Mouse (Mus musculus) midbrain, embryonic 14.5 days (tissue): ENCODE data around the gene Card11. TPM values are rescaled to one million over a fixed set of nuclear protein-coding genes. Genes with fewer than 3 reads are reported as not detected.

Source experiments
- ATAC-seq: fragments of 200-750 bp; cut with Nextera tagmentation; 2 replicates; pipeline ENCODE4 v1.8.0; 2017; ENCODE audit warnings: moderate number of reproducible peaks, moderate library complexity; ENCODE audit not compliant: low FRiP score, low TSS enrichment
- DNase-seq: peaks from one replicate; pipeline ENCODE4 v3.0.0-alpha.2; 2015
- H3K27ac ChIP-seq: fragments of 300-500 bp; sonication (generic); replicated peaks from 2 replicates; pipeline ENCODE4 v1.5.1; 2014; ENCODE audit warnings: mild to moderate bottlenecking, low read depth, low read length, moderate library complexity
- H3K27me3 ChIP-seq: fragments of 300-500 bp; sonication (generic); 2 replicates; pipeline ENCODE4 v1.6.1; 2014; ENCODE audit warnings: low read length, control low read depth, mixed read lengths; ENCODE audit not compliant: control insufficient read depth, insufficient read depth
- H3K36me3 ChIP-seq: fragments of 300-500 bp; sonication (generic); 2 replicates; pipeline ENCODE4 v1.6.1; 2014; ENCODE audit warnings: low read length, control low read depth; ENCODE audit not compliant: control insufficient read depth, insufficient read depth
- H3K4me1 ChIP-seq: fragments of 300-500 bp; sonication (generic); 2 replicates; pipeline ENCODE4 v1.6.1; 2014; ENCODE audit warnings: mild to moderate bottlenecking, antibody characterized with exemption, low read length, control low read depth; ENCODE audit not compliant: control insufficient read depth, insufficient read depth
- H3K4me2 ChIP-seq: fragments of 300-500 bp; sonication (generic); 2 replicates; pipeline ENCODE4 v1.6.1; 2014; ENCODE audit warnings: mild to moderate bottlenecking, low read length, moderate library complexity
- H3K4me3 ChIP-seq: fragments of 300-500 bp; sonication (generic); replicated peaks from 2 replicates; pipeline ENCODE4 v1.5.1; 2014; ENCODE audit warnings: low read depth, low read length
- H3K9ac ChIP-seq: fragments of 300-500 bp; sonication (generic); replicated peaks from 2 replicates; pipeline ENCODE4 v1.6.1; 2014; ENCODE audit warnings: mild to moderate bottlenecking, low read length, moderate library complexity
- H3K9me3 ChIP-seq: fragments of 300-500 bp; sonication (generic); 2 replicates; pipeline ENCODE4 v1.6.1; 2016; ENCODE audit warnings: low read length, control low read depth, mixed read lengths; ENCODE audit not compliant: control insufficient read depth
- WGBS: fragments of 180-500 bp; shearing (Covaris S2); extraction: QIAGEN DNeasy Blood & Tissue Kit; methylation state at CpG from one replicate; pipeline ENCODE4 v1.1.7; 2014; 5-methylcytosine and 5-hydroxymethylcytosine counted together
- polyA plus RNA-seq: library from polyadenylated mRNA; unstranded; fragments of >200 nt; fragmentation: Nextera tagmentation; extraction: Ambion mirVana; gene quantifications from 2 replicates; pipeline ENCODE4 v1.2.1, GENCODE M21; 2014

The Card11 gene
- polyA plus RNA-seq: 0.28 TPM in 1 of 2 replicates, not detected in the other

- no peaks in the 10 kb centered on the region for H3K27me3 ChIP-seq
- H3K27ac ChIP-seq: no peak within 1 kb of the TSS
- H3K36me3 ChIP-seq: no peaks in the 10 kb centered on the region
- ATAC-seq (no peak), DNase-seq (no peak)
- no peak within 1 kb of the TSS for H3K4me3 ChIP-seq
- 80% methylated on average over 10 of the region's 10 CpGs for WGBS
- no peaks in the 10 kb centered on the region for H3K4me1 ChIP-seq
- H3K9ac ChIP-seq: no peak within 1 kb of the TSS
- no peaks in the 10 kb centered on the region for H3K9me3 ChIP-seq
- H3K4me2 ChIP-seq: no peak within 1 kb of the TSS
Observed at GRCm38 (mm10) chr5:141000349-141000748, at the start of gene Card11. Gene Card11, minus strand, starts transcription at chr5:141000582.

DNA sequence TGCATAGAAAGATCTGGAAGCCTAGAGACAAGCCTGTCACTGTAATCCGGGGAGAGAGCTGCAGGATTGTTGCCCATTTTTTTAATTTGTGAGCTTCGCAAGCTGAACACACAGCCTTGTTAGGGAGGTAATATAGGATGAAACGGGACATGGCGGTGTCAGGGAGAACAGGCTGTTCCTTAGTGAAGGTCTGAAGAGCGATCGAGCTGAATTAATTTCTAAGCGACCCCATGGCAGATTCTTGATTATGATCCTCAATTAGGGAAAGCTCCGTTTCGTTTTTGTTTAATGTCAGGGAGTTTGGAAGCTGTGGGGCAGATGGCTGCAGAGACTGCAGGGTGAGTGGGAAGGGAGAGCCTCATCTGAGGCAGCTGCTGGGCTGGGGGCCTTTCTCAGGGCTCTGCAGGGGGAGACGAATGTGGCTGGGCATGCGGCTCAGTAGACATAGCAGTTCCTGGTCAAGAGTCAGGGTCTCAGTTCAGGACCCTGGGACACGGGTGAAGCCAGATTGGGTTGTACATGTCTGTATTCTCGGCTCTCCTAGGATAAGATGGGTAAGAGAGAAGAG, 47.4 kb upstream of the Card11 start:
- Histone ChIP-seq H3K27ac (no peak overlapping the region), H3K9me3 (peaks cover 10% of the 10 kb centered on the region; the same call in 1 of the 2 replicates), H3K4me2 (no peak overlapping the region), H3K36me3 (no peaks in the 10 kb centered on the region), H3K4me3 (no peak overlapping the region), H3K4me1 (no peaks in the 10 kb centered on the region), H3K9ac (no peak overlapping the region), H3K27me3 (no peaks in the 10 kb centered on the region)
- DNase-seq: peak; percentile 29
- no peak for ATAC-seq
- 58% methylated on average over 13 of the region's 13 CpGs for WGBS

GRCm38 (mm10) chr5:141044976-141045375, 44.6 kb upstream of the Card11 start:
- H3K9me3 ChIP-seq: no peaks in the 10 kb centered on the region
- WGBS: 59% methylated on average over 9 of the region's 9 CpGs
- H3K4me2 ChIP-seq: no peak overlapping the region
- no peaks in the 10 kb centered on the region for H3K4me1 ChIP-seq
- H3K9ac ChIP-seq: no peak overlapping the region
- ATAC-seq (no peak), DNase-seq (no peak)
- H3K27me3 ChIP-seq: no peaks in the 10 kb centered on the region
- H3K36me3 ChIP-seq: no peaks in the 10 kb centered on the region
- no peak overlapping the region for H3K4me3 ChIP-seq
- no peak overlapping the region for H3K27ac ChIP-seq

- H3K4me3 ChIP-seq: no peak overlapping the region
- ATAC-seq (no peak), DNase-seq (no peak)
- WGBS: 67% methylated on average over 19 of the region's 19 CpGs
- H3K27ac ChIP-seq: no peak overlapping the region
- no peak overlapping the region for H3K4me2 ChIP-seq
- H3K4me1 ChIP-seq: no peaks in the 10 kb centered on the region
- H3K27me3 ChIP-seq: no peaks in the 10 kb centered on the region
- no peak overlapping the region for H3K9ac ChIP-seq
- no peaks in the 10 kb centered on the region for H3K9me3 ChIP-seq
- H3K36me3 ChIP-seq: no peaks in the 10 kb centered on the region
Observed at GRCm38 (mm10) chr5:141043654-141044447, 43.5 kb upstream of the Card11 start.

DNA sequence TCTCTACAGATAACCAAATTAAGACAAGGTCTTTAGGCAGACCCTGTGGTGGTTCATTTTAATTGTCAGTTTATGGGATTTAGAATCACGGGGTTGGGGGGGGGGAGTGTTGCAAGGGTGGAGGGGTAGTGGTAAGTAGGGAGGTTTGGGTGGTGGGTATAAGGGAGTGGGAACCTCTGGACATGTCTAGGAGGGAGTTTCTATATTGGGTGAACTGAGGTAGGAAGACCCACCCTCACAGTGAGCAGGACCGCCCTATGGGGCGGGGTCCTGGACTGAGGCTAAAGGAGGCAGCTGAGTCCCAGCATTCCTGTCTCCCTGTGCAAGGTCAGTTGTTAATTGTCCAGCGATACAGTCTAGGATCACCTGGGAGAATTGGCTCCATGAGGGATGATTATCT, 42.0 kb upstream of the Card11 start:
- no peaks in the 10 kb centered on the region for H3K36me3 ChIP-seq
- H3K27ac ChIP-seq: no peak overlapping the region
- no peak overlapping the region for H3K4me2 ChIP-seq
- no peaks in the 10 kb centered on the region for H3K27me3 ChIP-seq
- ATAC-seq (no peak), DNase-seq (no peak)
- no peaks in the 10 kb centered on the region for H3K9me3 ChIP-seq
- H3K4me1 ChIP-seq: no peaks in the 10 kb centered on the region
- H3K9ac ChIP-seq: no peak overlapping the region
- no peak overlapping the region for H3K4me3 ChIP-seq
- WGBS: 90% methylated on average over 4 of the region's 4 CpGs

DNA sequence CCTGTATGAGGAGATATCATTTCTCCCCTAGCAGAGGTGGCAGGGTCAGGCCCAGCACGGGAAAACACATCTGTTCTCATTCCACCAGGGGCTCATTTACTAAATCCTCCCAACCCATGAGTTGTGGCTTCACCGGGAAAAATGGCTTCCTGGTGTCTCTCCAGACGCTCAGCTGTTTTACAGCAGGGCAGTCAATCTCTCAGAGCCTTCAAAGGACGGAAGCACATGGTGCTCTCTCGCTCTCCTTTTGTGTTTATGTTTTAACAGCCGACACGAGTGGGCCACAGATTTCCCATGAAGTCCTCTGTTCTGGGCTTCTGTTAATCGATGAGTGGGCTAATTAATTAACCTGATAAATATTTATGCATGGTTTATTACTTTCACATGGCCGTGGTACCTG, 40.5 kb upstream of the Card11 start:
- 62% methylated on average over 9 of the region's 9 CpGs for whole genome bisulfite sequencing
- H3K4me2 ChIP-seq: no peak overlapping the region
- H3K9me3 ChIP-seq: no peaks in the 10 kb centered on the region
- no peak overlapping the region for H3K27ac ChIP-seq
- no peaks in the 10 kb centered on the region for H3K4me1 ChIP-seq
- no peak overlapping the region for H3K4me3 ChIP-seq
- no peaks in the 10 kb centered on the region for H3K36me3 ChIP-seq
- no peaks in the 10 kb centered on the region for H3K27me3 ChIP-seq
- H3K9ac ChIP-seq: no peak overlapping the region
- DNase-seq (no peak), ATAC-seq (no peak)

DNA sequence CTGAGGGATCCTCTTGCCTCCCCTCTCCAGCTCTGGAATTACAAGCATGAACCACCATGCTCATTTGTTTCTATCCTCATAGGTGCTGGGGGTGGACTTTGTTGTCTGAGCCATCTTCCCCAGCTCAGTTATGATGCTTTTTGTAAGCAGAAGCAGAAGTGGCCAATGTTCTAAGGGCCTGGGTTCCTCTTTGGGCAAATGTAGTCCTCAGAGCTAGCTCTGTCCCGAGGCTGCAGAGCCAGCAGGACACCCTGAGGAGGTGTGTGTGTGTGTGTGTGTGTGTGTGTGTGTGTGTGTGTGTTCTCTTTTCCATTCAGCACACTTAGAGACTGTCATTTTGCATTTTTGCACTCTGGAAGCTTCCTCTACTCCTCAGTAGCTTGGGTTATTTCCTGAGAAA, 38.0 kb upstream of the Card11 start:
- H3K9ac ChIP-seq: no peak overlapping the region
- WGBS: 57% methylated on average over 1 of the region's 1 CpGs
- no peak overlapping the region for H3K4me3 ChIP-seq

DNA sequence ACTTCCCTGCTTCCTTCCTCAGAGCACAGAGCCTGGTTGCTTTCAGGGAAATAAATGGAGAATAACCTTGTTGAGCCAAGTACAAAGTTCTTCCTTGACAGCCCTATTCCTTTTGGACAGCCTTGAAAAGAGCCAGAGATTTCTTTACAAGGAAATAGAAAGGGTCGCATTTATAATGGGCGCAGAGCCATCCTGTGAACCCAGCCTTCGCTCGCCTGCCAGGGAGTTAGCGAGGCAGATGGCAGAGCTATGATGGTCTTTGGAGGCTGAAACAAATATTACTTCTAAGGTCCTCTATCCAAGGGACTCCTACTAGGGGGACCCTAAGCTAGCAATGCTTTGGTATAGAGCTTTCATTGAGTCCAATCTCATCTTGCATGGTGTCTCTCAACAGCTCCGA, 35.0 kb upstream of the Card11 start:
- H3K9ac ChIP-seq: no peak overlapping the region
- ATAC-seq (no peak), DNase-seq (no peak)
- H3K27me3 ChIP-seq: no peaks in the 10 kb centered on the region
- H3K27ac ChIP-seq: no peak overlapping the region
- no peaks in the 10 kb centered on the region for H3K36me3 ChIP-seq
- H3K4me3 ChIP-seq: no peak overlapping the region
- H3K9me3 ChIP-seq: no peaks in the 10 kb centered on the region
- WGBS: 72% methylated on average over 6 of the region's 6 CpGs
- no peaks in the 10 kb centered on the region for H3K4me1 ChIP-seq
- H3K4me2 ChIP-seq: no peak overlapping the region

More for the DNA sequence above, 38.0 kb upstream of the Card11 start:
- Histone ChIP-seq H3K27me3 (no peaks in the 10 kb centered on the region), H3K4me1 (no peaks in the 10 kb centered on the region), H3K9me3 (no peaks in the 10 kb centered on the region), H3K27ac (no peak overlapping the region), H3K36me3 (no peaks in the 10 kb centered on the region), H3K4me2 (no peak overlapping the region)
- ATAC-seq (no peak), DNase-seq (no peak)

GRCm38 (mm10) chr5:141034301-141034700, 33.9 kb upstream of the Card11 start:
- H3K4me2 ChIP-seq: no peak overlapping the region
- no peak for ATAC-seq
- WGBS: 77% methylated on average over 3 of the region's 3 CpGs
- no peak overlapping the region for H3K27ac ChIP-seq
- no peaks in the 10 kb centered on the region for H3K27me3 ChIP-seq
- no peak overlapping the region for H3K4me3 ChIP-seq
- no peaks in the 10 kb centered on the region for H3K9me3 ChIP-seq
- DNase-seq: no peak
- no peaks in the 10 kb centered on the region for H3K36me3 ChIP-seq
- H3K4me1 ChIP-seq: no peaks in the 10 kb centered on the region
- no peak overlapping the region for H3K9ac ChIP-seq
